Mouse (Mus musculus) A20 (cell line): ENCODE measurements around the gene Zbp1.

Experiments
- DNase-seq: peaks from one replicate; pipeline ENCODE4 v3.0.0-alpha.2; 2011; ENCODE audit warnings: low read depth, low spot score

Gene Zbp1

DNA sequence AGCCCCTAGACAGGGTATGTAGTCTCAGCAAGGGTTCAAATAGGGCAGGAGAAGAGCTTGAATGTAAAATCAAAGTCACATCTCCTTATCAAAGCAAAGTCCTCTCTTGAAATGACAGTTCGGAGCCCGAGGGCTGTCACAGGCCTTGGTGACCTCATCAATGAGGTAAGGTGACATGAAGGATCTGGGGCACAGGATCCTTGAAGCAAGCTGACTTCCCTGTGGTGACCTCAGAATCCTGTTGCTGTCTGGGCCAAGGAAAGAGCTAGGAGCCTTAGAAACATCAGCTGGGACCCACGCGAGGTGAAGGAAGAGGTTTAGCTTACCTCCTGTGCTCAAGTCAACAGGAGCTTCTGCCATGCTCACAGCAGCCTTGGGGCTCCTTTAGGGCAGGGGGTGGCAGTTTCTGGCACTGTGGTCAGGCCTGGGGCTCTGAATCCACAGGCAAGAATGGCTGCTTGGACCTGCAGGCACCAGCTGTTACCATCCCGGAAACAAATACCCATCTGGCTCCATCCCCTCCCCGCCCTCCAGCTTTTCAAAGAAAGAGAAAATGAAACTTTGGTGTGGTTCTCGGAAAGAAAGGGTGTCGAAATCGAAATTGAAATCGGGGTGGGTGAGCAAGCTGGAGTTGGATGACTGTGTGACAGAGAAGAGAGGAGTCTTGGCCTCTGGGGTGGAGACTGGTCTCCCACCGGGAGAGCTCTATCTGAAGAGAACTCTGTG lies at the start of gene Zbp1:
Zbp1 (minus strand) TSS at position 508 of the 726 bp plus-strand sequence.
- peak; percentile 80 for DNase-seq

DNA sequence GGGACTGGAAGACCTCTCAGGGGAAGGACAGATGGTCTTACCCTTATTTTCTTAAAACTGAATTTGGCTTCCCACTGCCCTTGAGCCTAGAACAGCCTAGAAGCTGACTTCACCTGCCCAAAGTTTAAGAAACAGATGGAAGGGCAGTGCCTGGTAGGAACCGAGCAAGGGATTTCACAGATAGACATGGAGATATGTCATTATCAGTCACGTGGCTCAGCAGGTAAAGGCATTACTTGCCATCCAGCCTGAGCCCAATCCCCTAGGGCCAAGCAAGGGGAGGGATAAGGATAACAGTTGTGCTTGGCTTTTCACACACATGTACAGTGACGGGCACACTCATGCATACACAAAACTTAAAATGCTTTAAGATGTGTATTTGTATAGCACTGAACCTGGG lies 48.8 kb upstream of the Zbp1 start:
- no peak for DNase-seq

DNA sequence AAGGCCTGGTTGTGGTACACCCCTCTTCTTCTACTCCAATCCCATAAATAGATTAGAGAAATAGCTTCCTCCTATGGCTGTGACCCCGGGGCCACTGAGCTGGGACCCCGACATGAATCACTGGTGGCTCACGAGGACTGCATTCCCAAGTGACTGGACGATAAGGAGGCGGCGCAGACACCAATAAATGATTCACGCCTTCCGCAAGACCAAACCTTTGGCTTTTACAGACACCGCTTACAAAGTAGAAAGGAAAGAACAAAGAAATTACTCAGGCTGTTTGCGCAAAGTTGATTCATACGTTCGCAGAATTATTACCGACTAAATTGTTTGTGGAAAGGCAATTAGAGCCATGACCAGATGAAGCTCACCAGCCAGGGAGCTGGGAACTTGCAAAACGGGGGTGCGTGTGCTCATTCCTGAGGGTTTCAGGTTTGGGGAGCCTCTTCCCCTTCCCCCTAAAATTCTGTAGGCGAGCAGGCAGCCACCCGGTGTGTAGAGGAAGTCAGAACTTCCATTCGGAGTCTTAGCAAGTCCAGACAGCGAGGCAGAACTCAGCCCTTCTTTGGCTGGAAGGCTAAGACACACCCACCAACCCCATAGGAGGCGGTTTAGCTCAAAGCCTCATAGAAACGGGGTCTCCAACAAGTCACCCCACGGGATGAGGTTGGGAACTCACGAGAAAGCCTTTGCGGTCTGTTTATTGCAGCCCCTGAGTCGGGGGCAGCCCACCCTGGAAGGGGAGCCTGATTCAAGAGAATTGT lies 47.8 kb upstream of the Zbp1 start:
- DNase-seq, result no peak

DNA sequence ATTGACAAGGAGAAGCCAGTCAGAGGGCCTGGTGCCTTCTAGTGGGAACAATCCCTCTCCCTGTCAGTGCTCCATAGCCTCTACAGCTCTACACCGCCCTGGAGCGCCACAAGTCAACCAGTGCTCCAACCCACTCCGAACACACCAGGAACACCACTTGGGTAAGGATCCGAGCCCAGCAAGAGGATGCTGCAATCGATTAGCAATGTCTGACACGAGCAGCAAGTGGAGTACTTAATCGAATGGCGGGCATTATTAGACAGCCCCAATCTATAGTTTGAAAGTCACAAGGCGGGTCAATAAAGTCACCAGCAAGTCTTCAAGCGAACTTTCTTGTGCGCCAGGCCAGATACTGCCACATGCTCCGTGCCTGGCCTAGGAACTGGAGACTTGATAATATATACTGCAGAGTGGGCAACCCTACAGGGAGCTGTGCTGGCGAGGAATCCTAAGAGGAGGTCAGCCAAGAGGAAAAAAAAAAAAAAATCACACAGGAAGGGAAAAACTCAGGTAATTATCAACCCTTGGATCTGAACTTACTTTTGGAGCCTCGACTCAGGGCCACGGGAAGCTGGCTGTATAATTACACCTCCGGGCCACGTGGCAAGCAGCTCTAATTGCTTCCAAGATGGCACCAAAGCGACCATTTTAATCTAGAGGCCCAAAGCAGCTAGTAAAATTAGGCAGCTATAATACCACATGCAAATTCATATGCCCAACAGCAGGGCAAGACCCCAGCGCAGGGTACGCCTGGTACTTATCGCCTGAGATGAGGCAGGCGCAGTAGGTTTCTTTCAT lies 46.9 kb upstream of the Zbp1 start:
- no peak for DNase-seq

DNA sequence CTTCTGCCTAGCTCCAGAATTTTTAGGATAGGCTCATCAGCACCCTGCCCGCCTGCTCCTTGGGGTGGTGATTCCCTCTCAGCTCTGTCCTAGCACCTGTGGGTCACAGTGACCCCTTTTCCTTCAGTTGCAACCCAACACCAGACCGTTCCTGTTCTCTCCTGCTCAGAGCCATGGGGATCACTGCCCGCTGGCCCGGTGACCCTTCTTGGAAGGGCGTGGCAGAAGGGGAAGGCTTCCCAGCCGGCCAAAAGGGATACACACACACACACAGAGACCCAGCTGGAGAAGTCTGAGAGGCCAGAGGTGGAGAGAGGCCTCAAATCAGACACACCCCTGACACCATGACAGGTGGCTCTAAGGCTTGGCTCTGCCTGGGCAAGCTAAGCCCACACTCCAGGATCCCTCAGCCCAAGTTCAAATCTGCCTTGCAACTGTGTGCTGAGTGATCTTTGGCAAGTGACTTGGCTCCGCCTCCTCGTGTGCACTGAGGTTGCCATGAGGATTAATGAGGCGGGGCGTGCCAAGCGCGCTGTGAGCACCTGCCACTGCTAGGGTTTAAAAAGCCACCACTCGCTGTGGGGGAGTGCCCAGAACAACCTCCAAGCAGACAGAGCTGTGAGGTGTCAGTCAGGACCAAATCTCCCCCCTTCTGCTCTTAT lies 45.9 kb upstream of the Zbp1 start:
- peak; percentile 82 for DNase-seq

DNA sequence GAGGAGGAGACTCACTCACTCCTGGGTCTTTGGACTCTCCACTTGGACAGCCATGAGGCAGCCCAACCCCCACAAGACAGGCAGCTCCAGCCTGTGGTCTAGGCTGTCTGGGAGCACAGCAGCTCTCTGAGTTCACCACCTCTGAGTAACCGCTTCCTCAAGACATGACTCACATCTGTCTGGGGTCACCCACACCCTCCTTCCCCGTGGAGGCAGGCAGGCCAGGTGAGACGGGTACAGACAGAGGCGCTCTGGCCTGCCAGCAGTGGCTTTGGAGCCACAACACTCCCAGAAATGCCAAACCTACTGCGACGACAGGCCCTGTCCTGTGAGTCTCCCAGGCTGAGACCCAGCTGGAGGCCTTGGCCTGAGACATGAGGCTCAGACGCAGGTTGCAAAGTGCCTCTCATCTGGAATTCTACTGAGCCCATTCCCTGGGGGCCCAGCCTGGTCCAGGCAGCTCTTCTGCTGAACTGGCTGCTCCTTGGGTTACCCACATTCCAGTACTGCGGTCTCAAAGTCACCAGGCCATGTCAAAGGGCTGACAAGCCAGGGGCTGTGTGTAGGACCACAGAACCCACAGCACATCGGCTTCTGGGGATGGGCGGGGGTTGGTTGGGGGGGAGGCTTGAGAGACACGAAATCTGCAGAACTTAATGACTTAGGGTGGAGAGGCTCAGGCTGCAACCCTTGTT lies 45.1 kb upstream of the Zbp1 start:
- peak; percentile 59 for DNase-seq

DNA sequence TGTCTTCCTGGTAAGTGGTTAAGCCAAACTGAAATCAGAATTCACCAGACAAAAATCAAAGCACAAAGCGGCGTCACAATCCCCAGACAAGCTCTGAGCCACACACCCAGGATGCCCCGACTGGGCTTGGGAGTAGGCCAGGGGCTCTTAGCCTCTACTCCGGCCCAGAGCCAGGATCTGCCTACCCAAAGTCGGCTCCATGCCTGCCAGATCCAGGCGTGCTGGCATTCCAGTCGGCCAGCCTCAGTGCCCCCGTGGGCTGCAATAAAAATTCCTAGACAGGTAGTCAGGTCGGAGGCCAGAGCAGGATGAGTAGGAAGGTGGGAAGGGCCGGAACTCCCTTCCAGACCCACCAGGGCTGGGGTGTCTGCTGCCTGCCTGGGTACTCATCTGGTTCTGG lies 42.8 kb upstream of the Zbp1 start:
- no peak for DNase-seq

DNA sequence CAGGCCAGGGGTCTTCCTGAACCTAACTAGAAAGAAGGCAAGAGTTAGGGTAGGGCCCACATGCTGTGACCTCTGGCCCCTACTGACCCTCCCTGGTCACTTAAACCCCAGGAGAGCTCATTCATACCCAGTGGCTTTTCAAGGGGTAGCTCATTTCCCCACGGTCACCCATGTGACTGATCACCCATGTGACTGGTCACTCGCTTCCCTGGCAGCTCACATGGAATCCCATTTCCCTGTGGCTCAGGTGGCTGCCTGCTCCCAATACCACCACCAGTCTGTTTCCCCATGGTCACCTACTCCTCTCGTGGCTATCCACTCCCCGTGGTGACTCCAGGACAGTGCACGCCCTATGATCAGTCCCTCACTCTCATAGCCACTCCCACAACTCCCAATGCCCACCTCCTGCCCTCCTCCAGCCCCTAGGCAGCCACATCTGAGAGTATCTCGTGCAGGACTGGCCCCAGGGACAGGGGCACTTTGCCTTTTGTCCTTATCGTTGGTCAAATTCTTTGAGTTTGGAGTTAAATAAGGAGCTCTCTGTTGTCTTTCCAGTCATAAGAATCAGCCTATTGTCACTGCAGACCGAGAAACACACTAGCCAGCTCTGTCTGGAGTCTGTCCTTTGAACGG lies 39.9 kb upstream of the Zbp1 start:
- DNase-seq, result no peak

DNA sequence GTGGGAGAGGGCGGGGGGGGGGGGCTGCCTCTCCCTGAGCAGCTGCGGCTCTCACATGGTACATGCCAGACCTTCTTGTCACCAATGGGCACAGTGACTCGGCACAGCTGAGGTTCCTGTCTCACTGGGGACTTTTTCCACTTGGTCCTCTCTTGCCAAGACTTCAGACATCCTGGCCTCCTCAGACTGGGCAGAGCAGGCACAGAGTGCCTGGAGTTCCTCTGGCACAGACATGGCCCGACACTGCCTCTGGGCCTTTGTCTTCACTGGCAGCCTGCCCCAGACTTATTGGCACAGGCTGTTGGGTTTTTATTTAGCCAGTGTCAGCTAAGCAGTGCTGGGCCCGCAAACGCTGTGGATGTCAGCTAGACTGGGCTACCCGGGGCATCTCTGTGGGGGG lies 38.9 kb upstream of the Zbp1 start:
- no peak for DNase-seq

DNA sequence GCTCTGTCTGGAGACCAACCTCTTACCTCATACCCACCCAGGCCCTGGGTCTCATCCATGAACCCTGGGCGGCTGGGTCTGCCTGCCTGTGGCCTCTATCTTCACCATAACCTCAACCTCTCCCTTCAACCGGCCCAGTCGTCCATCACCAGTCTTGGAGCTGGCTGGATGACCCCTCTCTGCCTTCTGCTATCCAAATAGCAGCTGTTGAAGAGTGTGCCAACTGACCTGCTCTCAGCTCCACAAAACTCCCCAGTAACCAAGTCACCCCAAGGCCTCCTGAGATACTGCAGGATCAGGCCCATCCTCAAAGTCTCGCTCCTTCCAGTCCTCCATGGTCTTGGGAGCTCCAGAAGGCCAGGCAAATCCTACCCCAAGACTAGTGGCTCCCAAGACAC lies 37.8 kb upstream of the Zbp1 start:
- DNase-seq, result no peak

DNA sequence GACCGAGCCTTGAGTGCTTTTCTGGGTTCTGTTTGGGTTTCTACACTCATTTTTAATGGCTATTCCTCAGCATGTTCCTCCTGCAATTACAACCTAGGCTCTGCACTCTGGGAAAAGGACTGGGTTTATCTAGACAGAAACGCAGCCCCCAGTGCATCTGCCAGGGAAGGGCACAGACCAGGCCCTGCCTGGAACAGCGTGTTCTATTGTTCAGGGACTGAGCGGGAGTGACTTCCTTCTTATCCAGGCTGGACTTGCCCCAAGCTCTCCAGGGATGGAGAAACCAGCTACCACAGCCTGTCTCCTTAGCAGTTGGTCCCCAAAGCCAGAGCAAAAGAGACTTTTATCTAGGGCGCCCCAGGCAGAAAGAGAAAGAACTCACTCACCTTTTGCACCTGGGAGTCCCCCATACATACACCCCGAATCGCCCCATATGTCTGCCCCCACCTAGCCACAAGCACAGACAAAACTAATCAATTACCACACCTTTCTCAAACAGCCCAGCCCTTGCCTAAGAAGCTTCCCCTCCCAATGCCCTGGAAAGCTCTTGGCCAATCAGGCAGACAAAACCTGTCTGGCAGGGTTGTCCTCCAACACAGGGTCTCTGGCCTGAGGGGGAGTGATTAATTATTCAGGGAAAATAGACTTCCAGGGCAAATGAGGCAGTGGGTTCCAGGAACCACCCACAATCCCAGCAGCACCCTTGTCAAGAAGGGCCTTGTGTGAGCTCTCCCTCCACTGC lies 37.3 kb upstream of the Zbp1 start:
- no peak for DNase-seq

DNA sequence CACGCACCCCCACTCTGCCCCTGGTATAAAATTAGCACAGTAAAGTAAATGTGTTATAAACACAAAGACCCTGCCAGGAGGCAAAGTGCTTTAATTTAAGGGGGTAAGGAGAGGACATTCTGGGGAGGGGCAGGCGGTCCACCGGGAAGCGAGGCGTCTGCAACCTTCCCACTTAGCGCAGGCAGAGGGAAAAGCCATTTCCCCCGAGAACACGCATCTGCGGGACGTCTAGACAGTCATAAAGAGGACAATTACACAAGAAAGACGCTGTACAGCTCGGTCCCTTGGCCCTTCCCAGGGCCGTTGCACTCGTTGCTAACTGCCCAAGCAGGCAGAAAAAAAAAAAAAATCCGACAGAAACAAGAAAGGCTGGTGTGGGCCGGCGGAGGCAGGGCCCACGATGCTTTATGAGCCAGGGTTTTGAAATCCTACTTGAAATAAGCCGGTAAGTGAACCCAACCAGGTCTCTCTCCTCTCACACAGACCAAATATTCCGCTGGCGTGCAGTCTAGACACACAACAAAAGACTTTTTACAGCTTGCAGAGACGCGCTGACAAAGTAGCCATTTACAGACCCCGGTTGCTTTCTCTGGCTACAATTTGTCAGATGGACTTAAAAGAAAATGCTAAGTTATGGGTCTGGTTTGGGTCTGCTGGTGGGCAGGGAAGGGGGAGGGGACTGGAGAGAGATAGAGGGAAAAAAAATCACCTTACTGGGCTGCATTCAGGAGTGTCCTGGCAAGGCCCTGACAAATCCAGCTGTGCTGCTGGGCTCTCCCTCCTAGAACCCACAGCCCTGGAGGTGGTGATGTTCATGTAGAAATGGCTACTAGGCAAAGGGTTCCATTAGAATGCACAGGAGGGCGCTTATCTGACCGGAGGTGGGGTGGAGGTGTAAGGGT lies 35.3 kb upstream of the Zbp1 start:
- no peak for DNase-seq

DNA sequence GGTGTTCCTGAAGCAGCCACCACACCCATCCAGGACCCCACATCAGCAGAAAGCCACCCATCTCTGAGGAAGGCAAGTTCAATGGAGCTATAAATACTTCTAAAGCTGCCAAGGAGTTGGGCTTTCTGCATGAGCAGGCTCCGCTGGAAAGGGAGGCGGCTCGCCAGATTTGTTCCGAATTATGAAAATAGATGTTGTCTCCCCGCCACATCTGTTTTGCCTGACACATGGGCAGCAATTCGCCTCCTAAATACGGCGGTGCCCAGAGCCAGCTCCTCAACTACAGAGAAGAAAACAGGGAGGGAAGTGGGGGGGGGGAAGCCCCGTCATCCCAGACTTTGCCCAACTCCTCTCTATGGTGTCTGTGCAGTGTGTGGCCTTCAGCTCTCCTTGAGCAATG lies 33.0 kb upstream of the Zbp1 start:
- no peak for DNase-seq

DNA sequence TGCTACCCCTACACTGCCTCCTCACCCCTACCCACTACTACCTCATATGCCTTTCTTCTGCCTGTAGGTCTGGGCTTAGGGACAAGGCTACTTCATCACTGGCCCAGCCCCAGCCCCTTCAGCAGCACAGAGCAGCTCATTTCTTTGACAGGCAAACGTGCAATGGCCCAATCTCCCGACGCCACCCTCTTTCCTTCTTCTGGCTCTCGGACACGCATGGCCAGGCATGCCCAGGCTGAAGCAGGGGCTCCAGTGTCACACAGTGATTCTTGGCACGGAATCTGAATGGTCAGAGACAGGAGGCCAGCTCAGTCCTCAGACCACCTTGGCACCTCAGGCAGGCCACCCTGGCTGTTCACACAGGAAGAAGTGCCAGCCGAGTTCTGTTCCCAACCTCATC lies 32.4 kb upstream of the Zbp1 start:
- DNase-seq, result no peak

DNA sequence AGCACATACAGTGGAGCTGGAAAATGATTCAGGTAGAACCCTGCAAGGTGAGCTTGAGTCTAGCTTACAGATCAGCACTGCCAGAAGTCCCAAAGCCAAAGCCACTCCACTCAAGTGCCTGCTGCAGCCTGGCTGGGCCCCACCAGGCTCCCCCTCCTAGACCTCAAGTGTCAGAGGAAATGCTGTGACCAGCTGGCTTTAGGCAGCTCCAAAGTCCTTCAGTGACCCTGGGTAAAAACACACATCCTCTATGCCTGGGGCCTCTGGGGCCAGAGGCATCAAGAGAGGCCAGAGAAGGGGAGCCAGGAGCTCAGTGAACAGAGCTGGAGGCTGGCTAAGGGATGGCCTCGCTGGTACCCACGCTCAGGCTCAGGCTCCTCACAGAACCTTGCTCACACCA lies 31.7 kb upstream of the Zbp1 start:
- no peak for DNase-seq

DNA sequence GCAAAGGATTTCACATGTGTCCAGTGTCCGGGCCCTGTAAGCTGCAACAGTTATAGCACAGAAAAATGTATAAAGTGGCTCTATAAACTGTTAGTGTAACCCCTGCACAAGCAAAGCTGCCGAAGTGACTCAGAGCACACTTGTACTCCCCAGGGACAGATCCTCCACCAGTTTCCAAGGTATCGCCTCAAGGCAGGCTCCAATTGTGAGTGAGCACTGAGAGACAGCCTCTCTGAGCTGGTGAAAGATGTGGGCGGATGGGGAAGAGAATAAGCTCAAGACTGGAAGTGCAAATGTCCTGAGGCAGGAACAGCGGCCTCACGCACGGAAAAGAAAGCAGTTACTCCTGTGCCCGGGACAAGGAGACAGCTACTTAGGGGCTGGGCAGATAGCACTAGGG lies 31.2 kb upstream of the Zbp1 start:
- DNase-seq, result no peak

DNA sequence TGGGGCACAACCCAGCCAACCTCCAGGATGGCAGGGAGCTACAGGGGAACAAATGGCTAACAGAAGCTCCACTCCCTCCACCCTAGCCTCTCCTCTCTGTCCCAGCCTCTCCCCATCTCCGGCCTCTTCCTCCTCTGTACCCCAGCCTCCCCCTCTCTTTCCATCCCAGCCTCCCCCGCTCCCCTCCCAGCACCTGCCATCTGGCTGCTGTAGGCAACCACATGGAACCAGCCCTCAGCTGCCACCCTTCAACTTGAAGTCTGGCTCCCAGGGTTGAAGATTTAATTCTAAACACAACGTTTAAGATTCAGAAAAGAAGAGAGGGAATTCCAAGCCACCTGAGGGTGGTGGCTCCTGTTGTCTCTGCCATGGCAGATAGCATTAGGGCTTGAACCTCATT lies 30.7 kb upstream of the Zbp1 start:
- DNase-seq, result no peak

DNA sequence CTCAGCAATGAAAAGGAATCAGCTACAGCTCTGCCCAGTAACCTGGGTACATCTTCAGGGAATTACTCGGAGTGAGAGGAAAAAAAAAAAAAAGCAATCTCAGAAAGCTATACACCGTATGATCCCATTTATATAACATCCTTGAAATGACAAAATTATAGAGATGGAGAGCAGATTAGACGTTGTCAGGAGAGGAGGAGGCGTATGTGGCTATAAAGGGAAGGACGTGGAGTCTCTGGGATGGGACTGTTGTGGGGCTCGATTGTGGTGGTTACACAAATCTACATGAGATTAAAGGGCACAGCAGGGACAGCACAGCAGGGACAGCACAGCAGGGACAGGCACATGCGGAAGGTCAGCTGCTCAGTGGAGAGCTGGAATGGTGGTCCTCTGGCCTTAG lies 30.1 kb upstream of the Zbp1 start:
- no peak for DNase-seq

DNA sequence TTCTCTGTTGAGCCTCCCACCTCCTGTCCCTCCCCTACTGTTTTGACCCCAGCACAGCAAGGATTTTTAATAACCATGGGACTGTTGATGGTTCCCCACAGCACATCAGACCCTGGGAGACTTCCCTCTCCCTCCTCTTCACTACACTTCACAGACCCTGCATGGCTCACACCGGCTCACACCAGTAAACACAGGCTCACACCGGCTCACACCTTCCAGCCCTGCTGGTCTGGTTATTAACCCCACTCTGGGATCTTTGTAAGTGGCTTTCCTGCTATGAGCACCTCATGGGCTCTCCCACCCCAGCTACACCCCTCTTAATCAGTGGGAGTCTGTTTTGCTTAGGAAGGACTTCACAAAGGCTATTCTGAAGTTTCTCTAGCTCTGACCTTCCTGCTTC lies 29.2 kb upstream of the Zbp1 start:
- DNase-seq, result no peak
